Mouse (Mus musculus): ENCODE data around the gene Gm49425. TPM values are rescaled to one million over a fixed set of nuclear protein-coding genes. Genes with fewer than 3 reads are reported as not detected.

Gene Gm49425
- polyA plus RNA-seq (2014; fragmentation: Illumina TruSeq; extraction: RNeasy Lipid Tissue Mini Kit (QIAGEN cat#74804); ENCODE audit: low read depth, low replicate concordance) = not detected

DNA sequence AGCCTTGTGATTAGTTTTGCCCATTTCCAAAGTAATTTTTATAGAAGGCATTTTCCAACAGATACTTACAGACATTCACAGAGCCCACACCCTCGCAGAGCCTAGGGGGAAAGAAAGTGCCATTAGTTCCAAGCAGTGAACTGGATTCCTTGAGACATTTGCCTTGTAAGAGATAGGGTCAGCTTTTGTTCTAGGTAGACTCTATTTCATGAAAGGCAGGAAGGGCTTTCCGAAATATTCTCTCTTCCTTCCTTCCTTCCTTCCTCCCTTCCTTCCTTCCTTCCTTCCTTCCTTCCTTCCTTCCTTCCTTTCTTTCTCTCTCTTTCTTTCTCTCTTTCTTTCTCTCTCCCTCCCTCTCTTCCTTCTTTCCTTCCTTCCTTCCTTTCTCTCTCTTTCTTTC is at the start of gene Gm49425:
Gm49425 (minus strand) TSS at position 101 of the 400 bp plus-strand sequence.

DNA sequence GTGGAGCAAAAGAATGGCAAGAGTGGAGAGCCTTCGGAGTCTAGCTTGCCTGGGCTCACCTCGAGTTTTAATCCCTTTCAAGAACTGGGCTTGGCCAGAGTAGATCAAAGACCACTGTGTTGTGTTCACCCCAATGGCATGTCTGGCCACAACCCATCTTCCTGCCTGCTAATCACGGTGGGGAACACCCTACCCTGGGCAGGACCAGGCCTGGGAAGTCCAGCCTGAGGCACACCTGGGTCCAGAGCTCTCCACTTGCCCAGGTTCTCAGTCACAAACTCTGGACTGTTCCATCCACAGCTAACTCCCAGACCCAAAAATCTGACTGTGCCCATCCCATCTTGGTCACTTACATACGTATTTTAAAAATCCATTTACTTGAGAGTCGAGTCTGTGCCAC is 45.8 kb upstream of the Gm49425 start, which contains the start of gene Krt90:
Krt90 (minus strand) TSS at position 101 of the 400 bp plus-strand sequence.

GRCm38 (mm10) chr15:101550567-101550966 is 33.5 kb upstream of the Gm49425 start, which contains the start of gene Krt82:
Gene Krt82 (minus strand): TSS chr15:101550667.

GRCm38 (mm10) chr15:101532720-101533119 is 15.7 kb upstream of the Gm49425 start, which contains the start of gene Krt84:
Gene Krt84 (minus strand): TSS chr15:101532820.

DNA sequence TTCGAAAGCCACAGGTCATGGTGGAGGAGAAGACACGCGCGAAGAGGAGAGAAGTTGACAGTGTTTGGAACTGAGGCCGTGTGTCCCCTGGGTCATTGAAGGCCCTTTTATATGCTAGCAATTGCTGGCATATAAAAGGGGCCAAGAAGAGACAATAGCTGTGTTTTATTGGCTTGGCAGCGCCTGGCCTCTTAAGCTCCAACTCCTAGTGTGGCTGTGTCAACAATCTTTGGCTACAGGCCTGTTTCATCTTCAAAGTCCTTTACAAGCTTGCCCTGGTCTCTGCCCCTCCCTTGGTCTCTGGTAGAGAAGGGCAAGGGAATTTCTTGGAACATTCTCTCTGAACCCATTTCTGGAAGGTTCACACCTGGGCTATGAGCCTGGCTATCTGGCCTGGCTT is 25.6 kb downstream of the Gm49425 start, which contains the start of gene Krt83:
Krt83 (minus strand) TSS at position 82 of the 400 bp plus-strand sequence.

GRCm38 (mm10) chr15:101472952-101473528 is 44.0 kb downstream of the Gm49425 start, which contains the start of gene Krt86:
Gene Krt86 (plus strand): TSS chr15:101473478.

Other genes with a start within 250 kb of the Gm49425 start
- gene Atg101, start 233.0 kb downstream of the Gm49425 start, polyA plus RNA-seq (2014; fragmentation: Illumina TruSeq; extraction: RNeasy Lipid Tissue Mini Kit (QIAGEN cat#74804); ENCODE audit: low read depth, low replicate concordance) = 23.9 TPM
- gene 6030408B16Rik, start 224.0 kb downstream of the Gm49425 start, polyA plus RNA-seq (2014; fragmentation: Illumina TruSeq; extraction: RNeasy Lipid Tissue Mini Kit (QIAGEN cat#74804); ENCODE audit: low read depth, low replicate concordance) = 3.1 TPM
- 5.3 TPM for gene Krt80, start 147.1 kb downstream of the Gm49425 start, polyA plus RNA-seq (2014; fragmentation: Illumina TruSeq; extraction: RNeasy Lipid Tissue Mini Kit (QIAGEN cat#74804); ENCODE audit: low read depth, low replicate concordance)
- gene Krt7, start 106.2 kb downstream of the Gm49425 start, polyA plus RNA-seq (2014; fragmentation: Illumina TruSeq; extraction: RNeasy Lipid Tissue Mini Kit (QIAGEN cat#74804); ENCODE audit: low read depth, low replicate concordance) = 24.7 TPM
- gene Krt87, start 78.5 kb downstream of the Gm49425 start, polyA plus RNA-seq (2014; fragmentation: Illumina TruSeq; extraction: RNeasy Lipid Tissue Mini Kit (QIAGEN cat#74804); ENCODE audit: low read depth, low replicate concordance) = not detected
- 3.5 TPM for gene Krt88, start 69.5 kb downstream of the Gm49425 start, polyA plus RNA-seq (2014; fragmentation: Illumina TruSeq; extraction: RNeasy Lipid Tissue Mini Kit (QIAGEN cat#74804); ENCODE audit: low read depth, low replicate concordance)
- not detected for gene Krt81, start 53.5 kb downstream of the Gm49425 start, polyA plus RNA-seq (2014; fragmentation: Illumina TruSeq; extraction: RNeasy Lipid Tissue Mini Kit (QIAGEN cat#74804); ENCODE audit: low read depth, low replicate concordance)
- not detected for gene Krt86, start 43.8 kb downstream of the Gm49425 start, polyA plus RNA-seq (2014; fragmentation: Illumina TruSeq; extraction: RNeasy Lipid Tissue Mini Kit (QIAGEN cat#74804); ENCODE audit: low read depth, low replicate concordance)
- not detected for gene Krt83, start 25.7 kb downstream of the Gm49425 start, polyA plus RNA-seq (2014; fragmentation: Illumina TruSeq; extraction: RNeasy Lipid Tissue Mini Kit (QIAGEN cat#74804); ENCODE audit: low read depth, low replicate concordance)
- gene Krt84, start 15.6 kb upstream of the Gm49425 start, polyA plus RNA-seq (2014; fragmentation: Illumina TruSeq; extraction: RNeasy Lipid Tissue Mini Kit (QIAGEN cat#74804); ENCODE audit: low read depth, low replicate concordance) = not detected
- not detected for gene Krt82, start 33.4 kb upstream of the Gm49425 start, polyA plus RNA-seq (2014; fragmentation: Illumina TruSeq; extraction: RNeasy Lipid Tissue Mini Kit (QIAGEN cat#74804); ENCODE audit: low read depth, low replicate concordance)
- not detected for gene Krt90, start 45.7 kb upstream of the Gm49425 start, polyA plus RNA-seq (2014; fragmentation: Illumina TruSeq; extraction: RNeasy Lipid Tissue Mini Kit (QIAGEN cat#74804); ENCODE audit: low read depth, low replicate concordance)
- not detected for gene Krt75, start 56.6 kb upstream of the Gm49425 start, polyA plus RNA-seq (2014; fragmentation: Illumina TruSeq; extraction: RNeasy Lipid Tissue Mini Kit (QIAGEN cat#74804); ENCODE audit: low read depth, low replicate concordance)
- gene Gm5414, start 110.9 kb upstream of the Gm49425 start, polyA plus RNA-seq (2014; fragmentation: Illumina TruSeq; extraction: RNeasy Lipid Tissue Mini Kit (QIAGEN cat#74804); ENCODE audit: low read depth, low replicate concordance) = not detected
- gene Gm5478, start 130.1 kb upstream of the Gm49425 start, polyA plus RNA-seq (2014; fragmentation: Illumina TruSeq; extraction: RNeasy Lipid Tissue Mini Kit (QIAGEN cat#74804); ENCODE audit: low read depth, low replicate concordance) = not detected
- gene Krt6b, start 163.0 kb upstream of the Gm49425 start, polyA plus RNA-seq (2014; fragmentation: Illumina TruSeq; extraction: RNeasy Lipid Tissue Mini Kit (QIAGEN cat#74804); ENCODE audit: low read depth, low replicate concordance) = not detected
- not detected for gene Krt6a, start 177.0 kb upstream of the Gm49425 start, polyA plus RNA-seq (2014; fragmentation: Illumina TruSeq; extraction: RNeasy Lipid Tissue Mini Kit (QIAGEN cat#74804); ENCODE audit: low read depth, low replicate concordance)
- 39.6 TPM for gene Krt5, start 195.6 kb upstream of the Gm49425 start, polyA plus RNA-seq (2014; fragmentation: Illumina TruSeq; extraction: RNeasy Lipid Tissue Mini Kit (QIAGEN cat#74804); ENCODE audit: low read depth, low replicate concordance)
- not detected for gene Krt71, start 225.8 kb upstream of the Gm49425 start, polyA plus RNA-seq (2014; fragmentation: Illumina TruSeq; extraction: RNeasy Lipid Tissue Mini Kit (QIAGEN cat#74804); ENCODE audit: low read depth, low replicate concordance)

All from adipose tissue, adult 10 weeks (tissue).